Mouse (Mus musculus): ENCODE data around the gene Slc17a7. TPM values are rescaled to one million over a fixed set of nuclear protein-coding genes. Genes with fewer than 3 reads are reported as not detected.
A peak's percentile ranks its signal among the peaks of the same experiment; 100 is the strongest.

Gene Slc17a7
- polyA plus RNA-seq, 1 experiment from 2014 or later: 14.6 TPM

DNA sequence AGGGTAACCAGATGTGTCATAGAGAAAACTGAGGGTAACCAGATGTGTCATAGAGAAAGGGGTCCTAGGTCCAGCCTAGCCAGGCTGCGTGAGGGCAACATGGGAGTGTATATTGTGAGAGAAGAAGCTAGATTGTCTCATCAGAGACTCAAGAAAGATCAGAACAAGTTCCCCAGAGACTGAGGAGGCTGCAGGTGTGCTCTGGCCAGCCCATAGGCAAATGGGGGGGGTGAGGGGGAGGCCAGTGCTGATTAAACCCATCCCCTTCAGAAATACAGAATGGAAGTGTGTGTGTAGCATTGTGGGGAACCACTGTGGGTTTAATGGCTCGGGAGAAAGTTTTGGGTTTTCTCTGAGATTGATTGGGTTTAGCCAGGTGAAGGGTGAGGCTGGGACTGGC lies 57.9 kb downstream of the Slc17a7 start:
- H3K4me2 ChIP-seq (ENCODE audit: low read length): no peak overlapping the region
- H3K4me3 ChIP-seq (ENCODE audit: low read depth, low read length): no peak overlapping the region
- 85% methylated on average over 2 of the region's 2 CpGs for WGBS
- no peak for ATAC-seq
- no peaks in the 10 kb centered on the region for H3K27me3 ChIP-seq (replicated peaks; ENCODE audit: control insufficient read depth, insufficient read depth, low read length)
- no peak for DNase-seq (ENCODE audit: low spot score)
- H3K9me3 ChIP-seq (replicated peaks; ENCODE audit: control insufficient read depth, low read length): no peaks in the 10 kb centered on the region
- peaks cover 10% of the 10 kb centered on the region for H3K4me1 ChIP-seq (ENCODE audit: control insufficient read depth, insufficient read depth, low read length)
- H3K36me3 ChIP-seq (ENCODE audit: control insufficient read depth, insufficient read depth, low read length): peaks cover 78% of the 10 kb centered on the region
- H3K27ac ChIP-seq (ENCODE audit: low read depth, low read length): no peak overlapping the region
- no peak overlapping the region for H3K9ac ChIP-seq (ENCODE audit: low read length)

DNA sequence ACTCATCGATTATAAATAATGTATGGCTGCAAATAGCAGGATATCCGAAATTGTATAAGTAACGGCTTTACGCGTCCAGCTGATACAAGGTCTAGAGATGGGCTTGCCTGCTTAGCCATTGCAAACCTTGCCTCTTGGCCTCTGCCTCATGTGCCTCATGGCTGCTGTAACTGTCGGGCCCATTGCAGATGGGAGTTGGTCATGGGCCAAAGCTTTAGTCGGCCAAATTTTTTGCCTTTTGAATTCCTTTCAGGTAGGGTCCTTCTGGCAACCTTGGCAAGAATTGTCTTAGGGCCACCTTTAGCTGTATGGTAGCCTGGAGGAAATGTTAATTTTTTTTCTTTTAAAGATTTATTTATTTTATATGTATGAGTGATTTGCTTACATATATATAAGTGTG lies 61.1 kb downstream of the Slc17a7 start:
- H3K4me1 ChIP-seq (ENCODE audit: control insufficient read depth, insufficient read depth, low read length): no peaks in the 10 kb centered on the region
- H3K9me3 ChIP-seq (replicated peaks; ENCODE audit: control insufficient read depth, low read length): no peaks in the 10 kb centered on the region
- 86% methylated on average over 7 of the region's 7 CpGs for WGBS
- no peak overlapping the region for H3K4me3 ChIP-seq (ENCODE audit: low read depth, low read length)
- no peaks in the 10 kb centered on the region for H3K27me3 ChIP-seq (replicated peaks; ENCODE audit: control insufficient read depth, insufficient read depth, low read length)
- H3K4me2 ChIP-seq (ENCODE audit: low read length): no peak overlapping the region
- H3K9ac ChIP-seq (ENCODE audit: low read length): no peak overlapping the region
- H3K36me3 ChIP-seq (ENCODE audit: control insufficient read depth, insufficient read depth, low read length): peaks cover 88% of the 10 kb centered on the region
- H3K27ac ChIP-seq (ENCODE audit: low read depth, low read length): no peak overlapping the region
- DNase-seq (ENCODE audit: low spot score) (no peak), ATAC-seq (no peak)

MicroRNA genes within 50 kb of the gene (microRNA counts, 519-probe panel; counts per million panel counts)
- 3,661 counts per million, percentile 37 among the panel's probes with 10 or more counts for microRNA mmu-miR-150

Small RNAs within 50 kb of the gene (microRNA-seq; reads per million reads assigned to microRNA genes)
- gene Mir150: 42.2 reads per million, percentile 46 among the genes with 10 or more reads in this experiment
- 9.9 reads per million, percentile 33 among the genes with 10 or more reads in this experiment for gene Mir5121
- not detected for gene Mir7055

Other genes starting within 250 kb of the Slc17a7 start
- gene Ap2a1, start 234.5 kb upstream of the Slc17a7 start, polyA plus RNA-seq (2014; fragmentation: Nextera tagmentation; extraction: Ambion mirVana): 85.6 and 99.3 TPM in 2 replicates
- gene Tsks, start 220.7 kb upstream of the Slc17a7 start, polyA plus RNA-seq (2014; fragmentation: Nextera tagmentation; extraction: Ambion mirVana): not detected in 2 replicates
- gene Cpt1c, start 189.1 kb upstream of the Slc17a7 start, polyA plus RNA-seq (2014; fragmentation: Nextera tagmentation; extraction: Ambion mirVana): 37.3 and 41.0 TPM in 2 replicates
- 241 and 274 TPM in 2 replicates for gene Prmt1, start 177.4 kb upstream of the Slc17a7 start, polyA plus RNA-seq (2014; fragmentation: Nextera tagmentation; extraction: Ambion mirVana)
- 52.7 and 60.6 TPM in 2 replicates for gene Irf3, start 166.3 kb upstream of the Slc17a7 start, polyA plus RNA-seq (2014; fragmentation: Nextera tagmentation; extraction: Ambion mirVana)
- gene Bcl2l12, start 165.2 kb upstream of the Slc17a7 start, polyA plus RNA-seq (2014; fragmentation: Nextera tagmentation; extraction: Ambion mirVana): 20.0 and 23.4 TPM in 2 replicates
- gene Scaf1, start 147.6 kb upstream of the Slc17a7 start, polyA plus RNA-seq (2014; fragmentation: Nextera tagmentation; extraction: Ambion mirVana): 40.5 and 47.8 TPM in 2 replicates
- 11.4 and 14.7 TPM in 2 replicates for gene Rras, start 146.0 kb upstream of the Slc17a7 start, polyA plus RNA-seq (2014; fragmentation: Nextera tagmentation; extraction: Ambion mirVana)
- gene Prr12, start 111.1 kb upstream of the Slc17a7 start, polyA plus RNA-seq (2014; fragmentation: Nextera tagmentation; extraction: Ambion mirVana): 13.6 and 16.0 TPM in 2 replicates
- 70.4 and 71.8 TPM in 2 replicates for gene Nosip, start 101.5 kb upstream of the Slc17a7 start, polyA plus RNA-seq (2014; fragmentation: Nextera tagmentation; extraction: Ambion mirVana)
- gene Prrg2, start 101.3 kb upstream of the Slc17a7 start, polyA plus RNA-seq (2014; fragmentation: Nextera tagmentation; extraction: Ambion mirVana): 12.0 and 13.4 TPM in 2 replicates
- gene Rcn3, start 71.7 kb upstream of the Slc17a7 start, polyA plus RNA-seq (2014; fragmentation: Nextera tagmentation; extraction: Ambion mirVana): 67.4 and 73.9 TPM in 2 replicates
- gene Fcgrt, start 60.1 kb upstream of the Slc17a7 start, polyA plus RNA-seq (2014; fragmentation: Nextera tagmentation; extraction: Ambion mirVana): 20.3 and 26.9 TPM in 2 replicates
- gene Rps11, start 39.5 kb upstream of the Slc17a7 start, polyA plus RNA-seq (2014; fragmentation: Nextera tagmentation; extraction: Ambion mirVana): 981 and 1,280 TPM in 2 replicates
- gene Rpl13a, start 35.2 kb upstream of the Slc17a7 start, polyA plus RNA-seq (2014; fragmentation: Nextera tagmentation; extraction: Ambion mirVana): 1,037 and 1,253 TPM in 2 replicates
- gene Gm45713, start 27.7 kb upstream of the Slc17a7 start, polyA plus RNA-seq (2014; fragmentation: Nextera tagmentation; extraction: Ambion mirVana): 0.22 and 0.88 TPM in 2 replicates
- 0.61 and 1.3 TPM in 2 replicates for gene Flt3l, start 27.5 kb upstream of the Slc17a7 start, polyA plus RNA-seq (2014; fragmentation: Nextera tagmentation; extraction: Ambion mirVana)
- gene Pih1d1, start 9.6 kb upstream of the Slc17a7 start, polyA plus RNA-seq (2014; fragmentation: Nextera tagmentation; extraction: Ambion mirVana): 101 and 108 TPM in 2 replicates
- gene Aldh16a1, start 9.4 kb upstream of the Slc17a7 start, polyA plus RNA-seq (2014; fragmentation: Nextera tagmentation; extraction: Ambion mirVana): 24.4 and 26.8 TPM in 2 replicates
- gene Gfy, start 15.6 kb downstream of the Slc17a7 start, polyA plus RNA-seq (2014; fragmentation: Nextera tagmentation; extraction: Ambion mirVana): not detected in 2 replicates
- gene Pth2, start 17.0 kb downstream of the Slc17a7 start, polyA plus RNA-seq (2014; fragmentation: Nextera tagmentation; extraction: Ambion mirVana): not detected in 2 replicates
- 0.43 and 0.52 TPM in 2 replicates for gene Ccdc155, start 40.9 kb downstream of the Slc17a7 start, polyA plus RNA-seq (2014; fragmentation: Nextera tagmentation; extraction: Ambion mirVana)
- 0.91 and 1.7 TPM in 2 replicates for gene Dkkl1, start 48.2 kb downstream of the Slc17a7 start, polyA plus RNA-seq (2014; fragmentation: Nextera tagmentation; extraction: Ambion mirVana)
- gene Tead2, start 51.8 kb downstream of the Slc17a7 start, polyA plus RNA-seq (2014; fragmentation: Nextera tagmentation; extraction: Ambion mirVana): 81.7 and 95.7 TPM in 2 replicates
- gene Cd37, start 75.2 kb downstream of the Slc17a7 start, polyA plus RNA-seq (2014; fragmentation: Nextera tagmentation; extraction: Ambion mirVana): 0.99 and 1.4 TPM in 2 replicates
- gene Slc6a16, start 77.1 kb downstream of the Slc17a7 start, polyA plus RNA-seq (2014; fragmentation: Nextera tagmentation; extraction: Ambion mirVana): 0.09 and 0.26 TPM in 2 replicates
- not detected in 2 replicates for gene Slc6a21, start 113.6 kb downstream of the Slc17a7 start, polyA plus RNA-seq (2014; fragmentation: Nextera tagmentation; extraction: Ambion mirVana)
- gene Trpm4, start 169.8 kb downstream of the Slc17a7 start, polyA plus RNA-seq (2014; fragmentation: Nextera tagmentation; extraction: Ambion mirVana): 6.5 and 9.8 TPM in 2 replicates
- gene Hrc, start 171.3 kb downstream of the Slc17a7 start, polyA plus RNA-seq (2014; fragmentation: Nextera tagmentation; extraction: Ambion mirVana): 0.06 TPM in 1 of 2 replicates, not detected in the other
- 10.7 and 17.3 TPM in 2 replicates for gene Ppfia3, start 203.1 kb downstream of the Slc17a7 start, polyA plus RNA-seq (2014; fragmentation: Nextera tagmentation; extraction: Ambion mirVana)
- gene Lin7b, start 206.6 kb downstream of the Slc17a7 start, polyA plus RNA-seq (2014; fragmentation: Nextera tagmentation; extraction: Ambion mirVana): 6.2 and 11.0 TPM in 2 replicates
- gene Snrnp70, start 231.8 kb downstream of the Slc17a7 start, polyA plus RNA-seq (2014; fragmentation: Nextera tagmentation; extraction: Ambion mirVana): 95.7 and 99.4 TPM in 2 replicates
- not detected in 2 replicates for gene Kcna7, start 241.7 kb downstream of the Slc17a7 start, polyA plus RNA-seq (2014; fragmentation: Nextera tagmentation; extraction: Ambion mirVana)
- 0.22 TPM in 1 of 2 replicates, not detected in the other for gene Ntf5, start 249.7 kb downstream of the Slc17a7 start, polyA plus RNA-seq (2014; fragmentation: Nextera tagmentation; extraction: Ambion mirVana)